Mouse (Mus musculus) heart, embryonic 14.5 days (tissue): Measurements from ENCODE around the gene Igf1r. TPM values are rescaled to one million over a fixed set of nuclear protein-coding genes. Genes with fewer than 3 reads are reported as not detected.
A peak's percentile ranks its signal among the peaks of the same experiment; 100 is the strongest.

Experiments
- ATAC-seq: fragments of 200-750 bp; cut with Nextera tagmentation; 2 replicates; pipeline ENCODE4 v1.8.0; 2017; ENCODE audit warnings: low read depth, moderate TSS enrichment; ENCODE audit not compliant: insufficient number of reproducible peaks, insufficient read depth, low FRiP score
- H3K27ac ChIP-seq, 2 experiments: fragments of 200-500 bp in 1 of 2; fragments of 300-500 bp in 1 of 2; sonication (generic) in 1 of 2; replicated peaks in 1 of 2; 2 replicates each; pipeline ENCODE4 v1.5.1; 2012 to 2014; ENCODE audit warnings: low read depth in 2 of 2, low read length in 2 of 2, control low read depth in 1 of 2, mild to moderate bottlenecking in 1 of 2, mixed read lengths in 1 of 2; ENCODE audit not compliant: control insufficient read depth in 1 of 2, insufficient read depth in 1 of 2
- H3K27me3 ChIP-seq: fragments of 300-500 bp; sonication (generic); 2 replicates; pipeline ENCODE4 v1.6.1; 2014; ENCODE audit warnings: mild to moderate bottlenecking, low read length, control low read depth; ENCODE audit not compliant: control insufficient read depth, insufficient read depth
- H3K36me3 ChIP-seq: fragments of 300-500 bp; sonication (generic); 2 replicates; pipeline ENCODE4 v1.6.1; 2014; ENCODE audit warnings: mild to moderate bottlenecking, control low read depth, low read length, mixed read lengths; ENCODE audit not compliant: control insufficient read depth, insufficient read depth
- H3K4me1 ChIP-seq, 2 experiments: fragments of 200-500 bp in 1 of 2; fragments of 300-500 bp in 1 of 2; sonication (generic) in 1 of 2; 2 replicates each; pipeline ENCODE4 v1.6.1; 2012 to 2014; ENCODE audit warnings: low read length in 2 of 2, control low read depth in 1 of 2, mixed read lengths in 1 of 2; ENCODE audit not compliant: control insufficient read depth in 2 of 2, insufficient read depth in 2 of 2
- H3K4me2 ChIP-seq: fragments of 300-500 bp; sonication (generic); 2 replicates; pipeline ENCODE4 v1.6.1; 2014; ENCODE audit warnings: mild to moderate bottlenecking, low read length
- H3K4me3 ChIP-seq, 2 experiments: fragments of 200-500 bp in 1 of 2; fragments of 300-500 bp in 1 of 2; sonication (generic) in 1 of 2; 2 replicates each; pipeline ENCODE4 v1.5.1; 2012 to 2014; ENCODE audit warnings: low read length in 2 of 2, mild to moderate bottlenecking in 2 of 2, control low read depth in 1 of 2, low read depth in 1 of 2, moderate library complexity in 1 of 2; ENCODE audit not compliant: control insufficient read depth in 1 of 2, insufficient read depth in 1 of 2
- H3K9ac ChIP-seq: fragments of 300-500 bp; sonication (generic); 2 replicates; pipeline ENCODE4 v1.6.1; 2014; ENCODE audit warnings: mild to moderate bottlenecking, low read length
- H3K9me3 ChIP-seq: fragments of 300-500 bp; sonication (generic); 2 replicates; pipeline ENCODE4 v1.6.1; 2016; ENCODE audit warnings: low read length, control low read depth; ENCODE audit not compliant: control insufficient read depth
- WGBS: fragments of 180-500 bp; shearing (Covaris S2); extraction: QIAGEN DNeasy Blood & Tissue Kit; methylation state at CpG from one replicate; pipeline ENCODE4 v1.1.7; 2014; 5-methylcytosine and 5-hydroxymethylcytosine counted together
- polyA plus RNA-seq: library from polyadenylated mRNA; unstranded; fragments of >200 nt; fragmentation: Nextera tagmentation; extraction: Ambion mirVana; gene quantifications from 2 replicates; pipeline ENCODE4 v1.2.1, GENCODE M21; 2014

The Igf1r gene
- polyA plus RNA-seq, 1 experiment from 2014 or later = 16.6 TPM

DNA sequence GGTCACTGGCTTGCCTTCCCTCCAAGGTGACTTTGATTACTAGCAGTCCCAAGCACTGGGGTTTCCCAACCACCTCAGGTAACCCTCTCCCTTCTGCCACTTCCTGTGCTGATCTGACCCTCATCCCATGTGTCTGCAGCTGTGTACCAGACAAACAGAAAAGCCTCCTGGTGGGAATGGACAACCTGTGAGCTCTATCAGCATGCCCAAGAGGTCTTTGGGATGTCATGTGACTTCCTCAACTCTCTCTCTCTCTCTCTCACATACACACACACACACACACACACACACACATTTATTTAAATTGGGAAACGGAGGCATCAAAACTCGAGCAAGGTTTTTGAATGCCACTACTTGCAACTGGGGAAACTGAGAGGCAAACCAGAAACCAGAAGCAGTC lies 305.1 kb downstream of the Igf1r start:
- no peak overlapping the region for H3K4me3 ChIP-seq
- peak overlapping the region; percentile 63 to 82 for H3K27ac ChIP-seq
- no peaks in the 10 kb centered on the region for H3K36me3 ChIP-seq
- H3K27me3 ChIP-seq = no peaks in the 10 kb centered on the region
- H3K9me3 ChIP-seq = 0 out of 2 replicates have a peak, but pooled peaks cover 6% of the 10 kb centered on the region
- H3K4me2 ChIP-seq = peak overlapping the region; percentile 36
- peaks cover 13 to 27% of the 10 kb centered on the region in 2 experiments for H3K4me1 ChIP-seq
- ATAC-seq = no peak
- WGBS = 56% methylated on average over 2 of the region's 2 CpGs
- 0 out of 2 replicates have a peak overlapping the region, but pooled peaks have one; percentile 12 for H3K9ac ChIP-seq

DNA sequence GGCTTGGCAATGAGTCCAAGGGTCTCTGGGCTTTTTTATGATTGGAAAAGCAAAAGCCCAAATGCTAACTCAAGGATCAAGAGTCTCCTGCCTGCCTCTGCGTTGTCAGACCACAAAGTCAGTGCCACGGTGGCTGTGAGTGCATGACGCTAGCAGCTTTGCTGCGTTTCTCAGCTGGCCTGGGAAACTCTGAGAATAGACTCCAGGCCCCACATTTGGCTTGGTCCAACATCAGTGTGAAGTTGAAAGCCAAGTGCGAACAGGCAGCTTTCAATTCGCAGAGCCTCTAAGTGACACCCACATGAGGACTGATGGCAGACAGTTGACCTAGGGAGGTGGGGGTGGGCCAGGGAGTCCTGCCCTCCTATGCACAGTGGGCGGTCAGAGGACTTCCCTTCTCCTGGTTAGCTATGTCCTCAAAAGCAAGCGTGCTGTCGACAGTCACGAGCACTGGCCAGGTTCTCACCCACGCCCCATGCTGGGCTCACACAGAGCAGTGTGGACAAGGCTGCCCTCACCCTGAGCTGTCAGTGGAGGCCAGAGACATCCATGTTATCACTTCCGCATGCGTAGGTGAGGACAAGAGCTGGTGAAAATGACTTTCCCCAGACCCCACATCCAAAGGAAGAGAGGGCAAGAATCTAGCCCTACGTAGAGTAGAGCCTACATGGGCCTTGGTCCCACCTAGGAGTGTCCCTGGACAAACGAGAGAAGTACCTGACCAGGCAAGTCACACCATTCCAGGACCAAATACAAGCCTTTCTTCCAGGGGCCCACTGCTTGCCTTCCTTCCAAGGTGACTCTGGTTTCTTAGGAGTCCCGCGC lies 305.9 kb downstream of the Igf1r start:
- H3K9me3 ChIP-seq = 0 out of 2 replicates have a peak, but pooled peaks cover 6% of the 10 kb centered on the region
- ATAC-seq = peak; percentile 89
- no peaks in the 10 kb centered on the region for H3K36me3 ChIP-seq
- 26% methylated on average over 17 of the region's 17 CpGs for WGBS
- H3K4me2 ChIP-seq = peak overlapping the region; percentile 36
- H3K9ac ChIP-seq = 0 out of 2 replicates have a peak overlapping the region, but pooled peaks have one; percentile 12
- peaks cover 16 to 30% of the 10 kb centered on the region in 2 experiments for H3K4me1 ChIP-seq
- no peaks in the 10 kb centered on the region for H3K27me3 ChIP-seq
- no peak overlapping the region for H3K4me3 ChIP-seq
- H3K27ac ChIP-seq = peak overlapping the region; percentile 63 to 82

DNA sequence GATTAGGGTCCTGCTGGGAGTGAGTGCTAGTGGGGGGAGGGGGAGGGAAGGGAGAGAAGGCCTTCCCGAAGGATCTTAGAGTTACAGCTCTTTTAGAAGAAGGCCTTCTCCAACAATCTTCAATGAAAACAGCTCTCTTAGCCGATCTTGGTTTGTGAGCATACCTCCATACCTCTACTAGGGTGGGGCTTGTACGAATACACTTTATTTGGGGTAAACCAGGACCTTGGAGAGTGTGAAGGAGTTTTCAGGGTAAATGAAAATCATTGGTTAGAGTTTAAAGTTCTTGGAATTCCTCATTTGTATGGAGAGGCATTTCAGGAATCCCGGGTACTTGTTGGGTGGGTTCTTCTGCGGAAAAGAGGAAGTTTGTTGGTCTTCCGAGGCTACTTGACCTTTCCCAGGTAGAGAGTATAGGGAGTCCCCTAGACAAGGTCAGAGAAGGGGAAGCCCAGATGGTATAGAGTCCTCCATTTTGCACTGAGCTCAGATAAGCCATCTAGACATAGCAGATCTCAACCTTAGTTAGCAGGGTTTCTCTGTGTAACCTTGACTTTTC lies 307.0 kb downstream of the Igf1r start:
- 53% methylated on average over 6 of the region's 6 CpGs for WGBS

DNA sequence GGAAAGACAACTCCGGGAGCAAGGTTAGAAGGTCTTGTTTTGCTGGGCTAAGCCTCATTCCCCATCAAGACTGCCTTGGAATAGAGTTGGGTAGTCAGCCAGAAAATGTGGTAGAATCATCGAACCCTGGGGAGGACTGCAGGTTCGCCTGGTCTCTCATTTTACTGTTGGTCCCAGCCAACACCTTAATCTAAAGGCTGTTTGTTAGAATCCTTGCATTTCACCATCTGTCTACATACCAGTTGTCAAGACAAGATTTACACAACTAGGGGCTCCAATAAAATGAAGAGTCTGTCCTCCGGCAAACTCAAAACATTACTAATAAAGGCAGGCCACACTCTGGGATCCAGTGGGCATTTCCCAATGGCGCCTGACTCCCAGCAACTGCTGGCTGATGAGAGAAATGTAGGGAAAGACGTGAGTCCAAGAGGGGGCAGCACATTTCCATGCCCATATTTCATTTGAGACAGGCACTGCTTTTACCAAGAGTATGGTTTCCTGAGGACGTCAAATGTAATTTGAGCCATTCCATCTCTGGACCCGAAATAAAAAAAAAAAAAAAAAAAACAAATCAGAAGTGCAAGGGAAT lies 310.1 kb downstream of the Igf1r start:
- H3K27ac ChIP-seq = no peak overlapping the region
- H3K4me3 ChIP-seq = no peak overlapping the region
- no peaks in the 10 kb centered on the region for H3K27me3 ChIP-seq
- ATAC-seq = no peak
- 70% methylated on average over 8 of the region's 8 CpGs for WGBS
- H3K4me2 ChIP-seq = no peak overlapping the region
- peaks cover 25 to 34% of the 10 kb centered on the region in 2 experiments for H3K4me1 ChIP-seq
- H3K36me3 ChIP-seq = no peaks in the 10 kb centered on the region
- no peak overlapping the region for H3K9ac ChIP-seq
- H3K9me3 ChIP-seq = 0 out of 2 replicates have a peak, but pooled peaks cover 6% of the 10 kb centered on the region

More for the DNA sequence above, 307.0 kb downstream of the Igf1r start:
- H3K27me3 ChIP-seq = no peaks in the 10 kb centered on the region
- no peak overlapping the region for H3K27ac ChIP-seq
- H3K4me2 ChIP-seq = no peak overlapping the region
- H3K9me3 ChIP-seq = 0 out of 2 replicates have a peak, but pooled peaks cover 6% of the 10 kb centered on the region
- no peak overlapping the region for H3K4me3 ChIP-seq
- no peak overlapping the region for H3K9ac ChIP-seq
- H3K36me3 ChIP-seq = no peaks in the 10 kb centered on the region
- peaks cover 25 to 38% of the 10 kb centered on the region in 2 experiments for H3K4me1 ChIP-seq
- ATAC-seq = no peak

DNA sequence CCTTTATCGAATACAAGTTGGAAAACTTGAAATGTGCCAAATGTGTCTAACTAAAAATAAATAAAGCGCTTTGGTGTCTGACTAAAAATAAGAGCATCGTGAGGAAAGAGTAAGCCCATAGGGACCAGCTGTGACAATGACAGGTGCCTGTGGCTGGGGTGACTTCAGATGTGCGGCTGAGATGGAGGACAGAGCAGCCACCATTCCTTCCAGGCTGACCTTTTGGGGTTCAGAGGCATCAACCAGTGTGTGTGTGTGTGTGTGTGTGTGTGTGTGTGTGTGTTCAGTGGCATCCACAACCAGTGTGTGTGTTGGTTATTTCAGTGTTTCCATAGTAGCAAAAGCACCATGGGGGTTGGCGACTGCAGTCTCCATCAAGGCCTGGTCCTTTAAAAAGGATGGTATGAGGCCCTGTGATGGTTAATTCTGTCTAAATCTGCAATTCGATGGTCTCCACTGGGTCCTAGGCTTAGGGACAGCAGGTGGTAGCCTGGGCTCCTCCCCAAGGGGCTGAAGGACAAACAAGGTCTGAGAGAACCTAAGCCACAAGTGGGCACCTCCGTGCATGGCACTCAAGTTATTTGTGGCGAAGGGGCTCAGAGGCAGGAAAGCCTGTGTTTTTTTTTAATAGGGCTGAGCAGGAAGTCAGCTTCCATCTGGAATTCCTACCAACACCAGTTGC lies 310.9 kb downstream of the Igf1r start:
- peak overlapping the region in 1 of 2 experiments; percentile 20; a peak in 1 of 4 replicates for H3K27ac ChIP-seq

DNA sequence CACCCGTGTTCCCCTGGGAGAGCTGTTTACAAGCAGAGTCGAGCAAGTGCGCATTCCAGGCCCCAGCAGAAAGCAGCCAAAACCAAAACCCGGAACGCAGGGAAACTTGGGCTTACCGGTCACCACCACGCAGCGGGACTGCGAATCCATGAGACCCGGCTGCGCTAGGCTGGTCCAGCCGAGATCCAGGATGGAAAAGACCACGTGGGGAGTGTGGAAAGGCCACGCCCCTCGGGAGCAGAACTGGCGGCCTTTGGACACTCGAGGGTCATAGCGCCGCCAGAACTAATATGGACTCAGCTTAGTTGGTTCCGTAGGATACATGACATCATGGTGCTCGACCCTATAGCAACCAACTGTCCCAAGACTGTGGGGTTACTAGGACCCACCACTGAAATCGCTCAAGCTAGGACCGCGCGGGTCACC lies 311.4 kb downstream of the Igf1r start, which contains the start of gene Pgpep1l:
TSS of gene Pgpep1l (minus strand) at position 206 of the 426 bp plus-strand sequence.
- WGBS = 3% methylated on average over 25 of the region's 25 CpGs
- Histone ChIP-seq H3K36me3 (no peaks in the 10 kb centered on the region), H3K4me2 (peak within 1 kb of the TSS; percentile 67), H3K9ac (peak within 1 kb of the TSS; percentile 55), H3K4me3 (peak within 1 kb of the TSS; percentile 41 to 45), H3K4me1 (peaks cover 14 to 21% of the 10 kb centered on the region in 2 experiments), H3K27ac (peak within 1 kb of the TSS in 1 of 2 experiments; percentile 20; a peak in 1 of 4 replicates), H3K9me3 (0 out of 2 replicates have a peak, but pooled peaks cover 6% of the 10 kb centered on the region), H3K27me3 (no peaks in the 10 kb centered on the region)
- peak; percentile 52; the same call in 1 of the 2 replicates for ATAC-seq

More for the DNA sequence above, 310.9 kb downstream of the Igf1r start:
- Histone ChIP-seq H3K4me1 (peaks cover 18 to 26% of the 10 kb centered on the region in 2 experiments), H3K4me2 (peak overlapping the region; percentile 67), H3K9ac (peak overlapping the region; percentile 55), H3K9me3 (0 out of 2 replicates have a peak, but pooled peaks cover 6% of the 10 kb centered on the region), H3K4me3 (peak overlapping the region; percentile 41 to 45), H3K27me3 (no peaks in the 10 kb centered on the region), H3K36me3 (no peaks in the 10 kb centered on the region)
- WGBS = 48% methylated on average over 8 of the region's 8 CpGs
- ATAC-seq = 0 out of 2 replicates have a peak, but pooled peaks have one; percentile 35

DNA sequence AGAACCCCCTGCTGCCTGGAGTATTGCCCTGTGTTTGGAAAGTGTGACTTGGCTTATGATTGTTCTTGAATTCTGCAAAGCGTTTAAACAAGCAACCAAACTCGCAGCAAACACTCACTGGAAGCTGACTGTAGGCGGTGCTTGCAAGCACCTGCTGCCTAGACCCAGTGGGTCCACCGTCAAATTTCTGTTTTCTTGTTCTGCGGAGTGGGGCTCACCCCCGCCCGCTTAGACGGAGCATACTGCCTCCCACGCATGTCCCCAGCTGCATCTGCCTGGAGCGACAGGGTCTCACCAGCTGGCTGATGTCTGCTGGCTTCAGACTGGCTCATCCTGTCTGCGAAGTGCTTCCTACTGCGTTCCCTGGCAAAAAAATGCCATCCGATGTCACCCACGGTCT lies 311.9 kb downstream of the Igf1r start:
- no peak for ATAC-seq
- Histone ChIP-seq H3K27me3 (no peaks in the 10 kb centered on the region), H3K4me3 (peak overlapping the region; percentile 41 to 45), H3K4me2 (peak overlapping the region; percentile 67), H3K4me1 (peaks cover 14 to 16% of the 10 kb centered on the region in 2 experiments), H3K36me3 (no peaks in the 10 kb centered on the region), H3K9ac (peak overlapping the region; percentile 55), H3K27ac (no peak overlapping the region), H3K9me3 (0 out of 2 replicates have a peak, but pooled peaks cover 6% of the 10 kb centered on the region)
- 13% methylated on average over 14 of the region's 14 CpGs for WGBS
